Mouse (Mus musculus): ENCODE measurements around the gene Sned1.
A peak's percentile ranks its signal among the peaks of the same experiment; 100 is the strongest.
"Not testable (repeated sequence)": the region's sequence is repeated elsewhere in the genome, so short reads cannot be mapped to it uniquely, and the experiment has no call there.

Sned1 gene

GRCm38 (mm10) chr1:93235576-93236544 lies at the start of gene Sned1:
Gene Sned1, plus strand, starts transcription at chr1:93235841.
- peak; percentile 45 for DNase-seq (ENCODE audit: low read depth, low spot score)

- no peak for DNase-seq (ENCODE audit: low read depth, low spot score)
These were observed 44.8 kb upstream of the Sned1 start for GRCm38 (mm10) chr1:93190726-93191305.

- no peak for DNase-seq (ENCODE audit: low read depth, low spot score)
These were observed 40.7 kb upstream of the Sned1 start for GRCm38 (mm10) chr1:93194961-93195360.

DNA sequence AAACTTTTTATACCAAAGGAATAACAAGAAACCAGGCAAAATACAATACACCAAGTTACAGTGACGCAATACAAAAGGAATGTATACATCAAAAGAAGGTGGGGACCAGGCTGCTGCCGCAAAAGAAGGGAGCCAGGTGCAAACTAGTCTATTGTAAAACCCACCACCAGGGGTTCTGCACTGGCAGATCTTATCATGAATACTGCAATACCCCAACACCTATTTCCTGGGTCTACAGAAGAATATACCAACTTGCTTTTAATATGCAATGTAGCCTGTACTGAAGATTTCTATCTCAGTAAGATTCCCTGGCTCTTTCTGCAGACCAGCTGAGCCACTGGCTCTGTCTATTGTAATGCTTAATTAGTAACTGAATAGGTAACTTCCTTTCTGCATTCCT lies 38.2 kb upstream of the Sned1 start:
- DNase-seq (ENCODE audit: low read depth, low spot score), result not testable (repeated sequence)

DNA sequence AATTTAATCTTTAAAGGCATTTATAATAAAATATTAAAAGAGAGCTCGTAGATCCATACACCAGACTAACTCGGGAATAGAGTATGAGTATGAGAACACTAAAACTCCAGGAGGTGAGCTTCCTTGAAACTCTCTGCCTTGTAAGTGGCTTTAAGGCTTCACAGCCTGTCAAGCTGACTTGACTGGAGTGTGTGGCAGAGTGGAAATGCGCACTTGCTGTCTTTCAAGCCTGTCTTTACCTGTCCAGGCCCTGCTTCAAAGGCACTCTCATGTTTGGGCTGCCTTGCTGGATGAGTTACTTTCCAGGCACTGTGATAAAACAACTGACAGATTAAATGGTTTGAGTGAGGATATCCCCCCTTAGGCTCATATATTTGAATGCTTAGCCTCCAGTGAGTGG lies 37.7 kb upstream of the Sned1 start:
- DNase-seq (ENCODE audit: low read depth, low spot score), result no peak

DNA sequence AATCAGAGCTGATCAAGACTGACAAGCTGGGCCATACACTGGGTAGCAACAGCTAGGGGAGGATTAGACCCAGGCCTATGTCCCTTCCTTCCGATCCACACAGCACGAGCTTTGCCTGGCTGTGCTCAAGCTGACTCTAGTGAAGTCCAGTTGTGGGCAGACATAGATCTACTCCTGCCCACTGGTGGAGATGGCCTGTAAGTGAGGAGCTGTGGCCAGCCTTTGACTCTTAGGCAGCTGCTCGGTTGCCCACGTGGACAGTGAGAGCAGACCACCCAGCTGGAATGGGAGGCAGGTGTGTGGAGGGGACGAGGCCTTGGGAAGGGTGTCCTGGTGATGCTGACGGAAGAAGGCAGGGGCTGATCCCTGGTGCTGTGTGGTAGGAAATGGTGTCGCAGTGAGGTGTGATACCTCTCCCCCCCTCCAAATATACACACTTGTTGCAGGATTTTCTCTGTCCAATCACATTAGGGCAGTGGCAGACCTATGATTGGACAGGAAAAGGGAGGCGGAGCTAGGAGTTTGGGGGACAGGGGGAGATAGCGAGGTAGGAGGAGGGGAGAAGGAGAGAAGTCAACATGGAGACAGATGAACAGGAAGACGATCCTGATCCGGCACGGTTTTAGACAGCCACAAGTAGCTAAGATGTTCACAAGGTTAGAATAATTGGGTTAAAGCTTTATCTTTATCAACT lies 29.2 kb upstream of the Sned1 start:
- DNase-seq (ENCODE audit: low read depth, low spot score), result no peak

- DNase-seq (ENCODE audit: low read depth, low spot score), result no peak
These were observed 28.0 kb upstream of the Sned1 start for GRCm38 (mm10) chr1:93207536-93208064.

DNA sequence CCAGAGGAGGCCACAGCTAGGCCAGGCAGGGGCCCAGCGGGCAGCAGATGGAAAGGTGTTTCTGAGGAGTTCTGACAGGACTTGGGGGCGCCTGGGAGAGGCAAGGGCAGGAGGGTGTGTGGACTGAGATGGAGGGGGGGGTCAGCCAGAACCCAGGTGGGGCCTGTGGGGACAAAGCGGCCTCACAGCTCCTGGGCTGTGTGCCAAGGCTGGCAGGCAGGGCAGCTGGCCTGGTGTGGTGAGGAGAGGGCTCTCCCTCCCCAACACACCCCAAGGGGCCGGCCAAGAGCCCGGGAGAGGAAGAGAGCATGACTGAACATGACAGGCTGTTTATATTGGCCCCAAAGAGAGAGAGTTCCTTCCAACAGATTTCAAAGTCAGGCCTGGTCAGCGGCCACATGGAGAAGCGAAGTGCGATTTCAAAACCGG lies 25.4 kb upstream of the Sned1 start:
- DNase-seq (ENCODE audit: low read depth, low spot score), result no peak

DNA sequence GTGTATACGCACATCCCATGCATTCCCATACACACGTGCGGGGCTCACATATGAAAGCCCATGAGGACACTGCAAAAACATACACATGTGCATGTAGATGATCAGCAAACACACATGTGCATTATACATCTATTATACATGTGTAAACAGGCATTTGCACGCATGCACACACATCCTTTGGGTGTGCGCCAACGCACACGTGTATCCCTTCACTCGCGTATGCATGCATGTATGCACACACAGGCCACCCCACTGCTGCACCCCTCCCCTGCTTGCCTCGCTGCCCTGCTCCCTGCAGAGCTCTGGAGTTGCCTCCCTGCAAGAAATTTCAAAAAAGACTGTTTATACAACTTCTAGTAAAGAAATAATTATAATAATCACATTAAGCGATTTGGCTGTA lies 24.6 kb upstream of the Sned1 start:
- DNase-seq (ENCODE audit: low read depth, low spot score), result no peak

GRCm38 (mm10) chr1:93211549-93212220 lies 24.0 kb upstream of the Sned1 start:
- DNase-seq (ENCODE audit: low read depth, low spot score), result no peak

DNA sequence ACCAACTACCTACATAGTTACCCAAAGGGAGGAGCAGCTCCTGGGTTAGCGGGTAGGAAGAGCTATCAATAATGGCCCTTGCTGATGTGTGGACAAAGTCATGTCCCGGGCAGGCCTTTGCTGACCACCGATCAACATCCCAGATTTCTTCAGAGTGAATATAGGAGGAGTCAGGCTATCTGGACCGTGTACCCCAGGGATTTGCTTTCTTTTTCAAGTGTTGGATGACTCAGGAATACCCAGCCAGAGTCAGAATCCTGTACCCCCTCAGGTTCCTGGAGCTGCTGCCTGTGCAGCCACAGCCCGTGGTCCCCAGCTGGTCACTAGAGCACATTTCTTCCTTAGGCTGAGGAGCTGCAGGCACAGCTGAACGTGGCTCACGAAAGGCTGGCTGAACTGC lies 23.2 kb upstream of the Sned1 start:
- no peak for DNase-seq (ENCODE audit: low read depth, low spot score)

DNA sequence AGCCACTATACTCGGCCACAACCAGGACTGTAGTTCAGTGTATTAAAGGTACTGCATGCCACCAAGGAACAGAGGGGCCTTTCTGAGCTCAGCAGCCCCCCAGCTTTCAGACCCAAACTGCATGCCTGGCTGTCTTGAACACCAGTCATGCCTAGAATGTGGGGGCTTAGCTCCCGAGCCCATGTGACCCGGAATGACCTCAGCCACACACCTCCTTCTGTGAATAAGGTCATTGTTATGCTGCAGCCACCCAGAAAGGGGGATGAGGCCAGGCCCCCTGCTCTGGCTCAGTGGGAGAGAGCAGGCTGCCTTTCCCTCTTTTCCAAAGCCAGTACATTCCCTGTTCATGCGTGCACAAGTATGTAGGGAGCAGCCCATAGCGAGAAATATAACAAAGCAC lies 21.0 kb upstream of the Sned1 start:
- DNase-seq (ENCODE audit: low read depth, low spot score), result no peak

GRCm38 (mm10) chr1:93216839-93217497 lies 18.7 kb upstream of the Sned1 start:
- no peak for DNase-seq (ENCODE audit: low read depth, low spot score)

DNA sequence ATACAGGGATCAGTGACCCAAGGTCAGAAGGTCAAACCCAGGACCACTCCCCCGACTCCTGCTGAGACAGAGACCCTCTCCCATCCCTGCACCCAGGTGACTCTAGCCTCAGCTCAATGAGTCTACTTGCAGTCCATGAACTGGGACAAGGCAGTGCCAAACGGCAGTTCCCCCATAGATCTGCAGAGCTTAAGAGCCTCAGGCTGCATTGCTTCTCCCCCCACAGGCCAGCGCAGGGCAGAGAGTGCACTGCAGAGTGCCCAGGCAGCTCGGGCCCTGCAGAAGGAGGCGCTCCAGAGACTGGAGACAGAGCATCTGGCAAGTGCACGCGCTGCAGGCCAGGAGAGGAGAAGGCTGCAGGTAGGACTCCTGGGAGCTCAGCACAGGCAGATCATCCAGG lies 18.1 kb upstream of the Sned1 start:
- DNase-seq (ENCODE audit: low read depth, low spot score), result no peak

DNA sequence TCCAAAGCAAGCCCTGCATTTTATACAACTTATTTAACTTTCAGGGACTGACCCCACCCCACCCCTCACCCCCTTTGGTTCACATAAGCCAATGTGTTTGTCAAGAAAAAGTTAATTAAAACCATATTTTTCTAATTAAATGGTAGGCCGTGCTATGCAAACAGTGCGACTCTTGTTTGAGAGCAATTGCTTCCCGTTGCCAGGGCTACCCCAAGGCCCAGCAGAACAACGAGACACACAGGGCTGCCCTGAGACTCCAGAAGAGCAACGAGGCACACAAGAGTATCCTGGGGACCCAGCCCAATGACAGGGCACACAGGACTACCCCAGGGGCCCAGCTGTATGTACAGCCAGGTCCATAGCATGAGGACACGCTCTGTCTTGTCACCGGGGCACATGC lies 14.9 kb upstream of the Sned1 start:
- DNase-seq (ENCODE audit: low read depth, low spot score), result no peak

DNA sequence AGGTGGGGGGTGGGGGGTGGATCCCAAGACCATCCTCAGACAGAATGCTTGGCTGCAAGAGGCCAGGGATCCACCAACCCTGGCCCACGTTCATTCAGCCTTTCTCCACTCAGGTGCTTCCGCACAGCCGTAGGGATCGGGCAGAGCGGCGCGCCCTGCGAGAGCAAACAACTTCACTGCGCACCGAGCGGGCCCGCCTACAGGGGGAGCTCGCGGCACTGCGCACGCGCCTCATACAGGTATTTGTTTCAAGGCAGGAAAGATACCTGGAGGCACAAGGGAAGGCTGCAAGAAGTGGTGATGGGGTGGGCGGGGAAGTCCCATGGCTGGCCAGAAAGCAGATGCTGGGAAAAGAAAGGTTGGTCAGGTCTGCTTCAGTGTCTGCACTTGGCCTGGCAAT lies 11.7 kb upstream of the Sned1 start:
- no peak for DNase-seq (ENCODE audit: low read depth, low spot score)

DNA sequence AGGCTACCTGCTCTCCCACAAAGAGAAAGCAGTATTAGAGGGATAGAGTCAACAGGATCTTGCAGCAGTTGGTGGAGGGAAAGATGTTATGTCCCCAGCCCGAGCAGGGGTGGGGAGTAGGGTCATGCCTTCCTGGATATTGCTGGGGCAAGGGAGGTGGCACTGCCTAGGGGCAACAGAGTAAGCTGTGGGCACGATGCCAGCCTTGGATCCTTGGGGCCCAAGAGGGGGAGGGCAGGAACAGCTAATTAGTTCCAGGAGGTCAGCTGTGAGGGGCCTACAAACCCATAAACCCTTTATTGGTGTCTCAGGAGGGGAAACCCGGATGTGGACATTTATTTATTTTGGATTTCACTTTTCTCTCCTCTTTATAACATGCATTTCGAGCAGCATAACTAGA lies 10.4 kb upstream of the Sned1 start:
- DNase-seq (ENCODE audit: low read depth, low spot score), result no peak

- DNase-seq (ENCODE audit: low read depth, low spot score), result no peak
These were observed 9.7 kb upstream of the Sned1 start for GRCm38 (mm10) chr1:93225731-93226520.

GRCm38 (mm10) chr1:93227303-93227975 lies 8.2 kb upstream of the Sned1 start:
- DNase-seq (ENCODE audit: low read depth, low spot score), result no peak

GRCm38 (mm10) chr1:93227976-93228365 lies 7.7 kb upstream of the Sned1 start:
- DNase-seq (ENCODE audit: low read depth, low spot score), result no peak

All from retina, postnatal 7 days (tissue).